Mouse (Mus musculus) skeletal muscle tissue, adult 2 months (tissue): ENCODE data around the gene Sez6.
A peak's percentile ranks its signal among the peaks of the same experiment; 100 is the strongest.

ENCODE experiments used
- DNase-seq: peaks from one replicate; pipeline ENCODE4 v3.0.0-alpha.2; 2012; ENCODE audit warnings: low read depth, low spot score

Gene Sez6

DNA sequence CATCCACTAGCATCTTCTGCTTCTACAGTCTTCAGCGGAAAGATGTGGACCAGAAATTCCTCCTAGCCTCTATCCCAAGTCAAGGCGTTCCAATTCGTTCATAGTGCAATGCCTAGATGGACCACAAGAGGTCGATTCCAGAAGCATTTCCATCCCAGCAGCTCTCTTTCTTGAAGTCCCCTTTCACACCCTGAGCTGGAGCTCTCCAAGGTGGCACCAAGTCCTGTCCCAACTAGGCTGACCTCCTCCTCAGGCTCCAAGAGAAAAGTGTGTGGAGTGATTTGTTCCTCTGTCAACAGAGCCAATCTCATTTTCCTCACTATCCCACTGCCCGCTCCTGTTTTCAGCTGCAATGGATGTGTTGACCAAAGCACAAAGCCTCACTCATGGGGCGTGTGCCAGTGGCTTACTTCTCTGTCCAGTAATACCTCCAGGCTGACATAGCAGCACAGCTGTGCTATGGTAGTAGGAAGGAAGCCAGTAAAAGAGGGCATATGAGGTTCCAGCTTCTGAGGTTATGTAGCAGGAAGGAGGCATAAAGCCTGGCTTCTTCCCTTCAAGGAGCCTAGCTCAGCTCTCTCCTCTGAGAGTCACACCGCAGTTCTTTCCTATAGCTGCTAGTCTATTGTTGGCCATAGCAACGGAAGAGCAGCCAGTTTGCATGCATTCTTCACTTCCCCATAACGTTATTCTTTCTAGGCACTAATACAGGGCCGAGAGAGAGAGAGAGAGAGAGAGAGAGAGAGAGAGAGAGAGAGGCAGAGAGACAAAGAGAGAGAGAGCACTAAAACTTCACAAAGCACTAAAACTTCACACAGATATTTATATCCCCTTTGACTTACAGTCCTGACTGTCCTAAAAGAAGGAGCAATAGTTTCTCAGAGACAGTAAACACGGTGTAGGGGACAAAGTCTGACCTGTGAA is 49.9 kb downstream of the Sez6 start:
- peak; percentile 28 for DNase-seq

DNA sequence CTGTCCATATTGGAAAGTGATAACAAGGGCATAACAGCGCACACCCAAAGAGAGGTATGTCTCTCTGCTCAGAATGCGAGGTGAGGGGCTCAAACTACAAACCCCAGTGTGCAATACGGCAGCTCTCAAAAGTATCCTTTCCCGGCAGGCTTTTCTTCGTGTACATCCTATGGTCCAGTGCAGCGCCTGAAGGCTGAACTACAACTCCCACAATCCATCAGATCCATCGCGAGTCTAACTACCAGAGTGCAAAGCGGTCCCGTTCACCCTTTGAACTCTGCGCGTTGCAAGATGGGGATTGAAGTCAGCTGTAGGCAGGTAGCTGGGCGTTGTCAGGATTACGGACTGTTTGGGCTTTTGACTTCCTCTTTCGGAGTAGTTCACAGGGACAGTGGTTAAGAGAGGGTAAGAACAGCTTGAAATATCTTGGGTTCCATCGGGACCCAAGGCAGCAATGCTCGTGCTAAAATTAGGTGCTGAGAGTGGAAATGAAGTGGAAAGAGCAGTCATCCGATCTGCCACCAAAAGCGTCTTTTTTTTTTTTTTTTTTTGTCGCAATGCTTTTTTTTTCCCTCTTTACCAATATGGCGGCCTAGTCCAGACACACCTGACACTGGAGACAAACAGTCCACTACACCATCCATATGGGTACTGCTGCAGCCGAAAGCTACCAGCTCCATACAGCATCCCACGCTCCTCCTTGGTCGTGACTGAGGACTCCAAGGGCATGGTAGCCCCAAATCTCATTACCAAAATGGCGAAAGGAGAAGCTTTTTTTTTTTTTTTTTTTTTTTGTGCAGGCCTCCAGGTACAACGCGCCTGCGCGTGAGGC is 51.2 kb downstream of the Sez6 start:
- DNase-seq = peak; percentile 99

DNA sequence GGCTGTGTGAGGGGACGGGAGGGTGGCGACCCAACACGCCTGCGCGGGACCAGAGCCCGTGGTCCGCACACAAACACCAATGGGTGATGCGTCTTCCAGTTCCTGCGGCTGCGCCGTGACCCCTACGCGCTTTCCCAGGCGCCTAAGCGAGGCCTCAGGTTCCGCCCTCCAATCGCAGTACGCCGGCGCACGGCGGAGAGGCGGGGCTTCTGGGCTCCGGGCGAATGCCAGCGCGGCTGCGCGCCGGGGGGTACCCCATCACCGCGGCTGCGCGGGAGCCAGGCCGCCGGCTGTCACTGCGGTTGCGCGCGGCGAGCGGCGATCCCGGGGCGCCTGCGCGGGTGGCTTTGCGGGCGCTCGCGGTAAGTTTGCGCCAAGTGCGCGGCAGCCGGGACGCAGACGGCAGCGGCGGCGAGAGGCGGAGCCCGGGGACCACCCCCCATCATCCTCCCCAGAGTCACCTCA is 51.9 kb downstream of the Sez6 start, which contains the start of gene Phf12:
Gene Phf12, plus strand, starts transcription at position 314 of the 465 bp plus-strand sequence.
- peak; percentile 100 for DNase-seq

DNA sequence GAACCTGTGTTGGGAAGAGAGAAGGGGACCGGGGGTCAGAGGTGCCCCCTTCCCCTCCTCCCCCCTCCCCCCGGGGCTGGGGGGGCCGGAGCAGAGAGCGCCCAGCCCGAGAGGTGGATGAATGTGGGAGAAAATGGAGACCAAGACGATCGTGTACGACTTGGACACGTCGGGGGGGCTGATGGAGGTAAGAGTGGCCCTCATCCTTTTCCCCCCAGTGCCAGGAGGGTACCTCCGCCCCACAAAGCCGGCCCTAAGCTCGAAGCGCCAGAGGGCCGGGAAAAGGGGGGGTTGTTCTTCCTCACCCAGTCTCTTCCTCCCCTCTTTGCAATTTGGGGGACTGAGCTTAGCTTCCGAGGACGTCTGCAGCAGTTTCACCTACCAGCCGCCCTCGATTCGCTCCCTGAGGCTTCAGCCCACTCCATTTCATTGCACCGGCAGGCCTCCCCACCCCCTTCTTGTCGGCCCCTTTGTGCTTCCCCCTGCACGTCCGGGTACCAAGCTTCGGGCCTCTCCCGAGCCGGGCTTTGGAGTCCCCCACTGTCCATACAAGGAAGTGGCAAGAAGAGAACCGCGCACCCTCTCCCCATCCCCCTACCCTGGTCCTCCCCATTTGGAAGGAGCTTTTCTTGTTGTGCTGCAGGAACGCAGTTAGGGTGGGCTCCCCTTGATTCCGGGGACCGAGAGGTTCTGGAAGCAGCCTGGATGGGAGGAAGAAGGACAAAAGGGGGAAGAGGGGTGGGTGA is 52.8 kb downstream of the Sez6 start:
- DNase-seq = peak; percentile 33

DNA sequence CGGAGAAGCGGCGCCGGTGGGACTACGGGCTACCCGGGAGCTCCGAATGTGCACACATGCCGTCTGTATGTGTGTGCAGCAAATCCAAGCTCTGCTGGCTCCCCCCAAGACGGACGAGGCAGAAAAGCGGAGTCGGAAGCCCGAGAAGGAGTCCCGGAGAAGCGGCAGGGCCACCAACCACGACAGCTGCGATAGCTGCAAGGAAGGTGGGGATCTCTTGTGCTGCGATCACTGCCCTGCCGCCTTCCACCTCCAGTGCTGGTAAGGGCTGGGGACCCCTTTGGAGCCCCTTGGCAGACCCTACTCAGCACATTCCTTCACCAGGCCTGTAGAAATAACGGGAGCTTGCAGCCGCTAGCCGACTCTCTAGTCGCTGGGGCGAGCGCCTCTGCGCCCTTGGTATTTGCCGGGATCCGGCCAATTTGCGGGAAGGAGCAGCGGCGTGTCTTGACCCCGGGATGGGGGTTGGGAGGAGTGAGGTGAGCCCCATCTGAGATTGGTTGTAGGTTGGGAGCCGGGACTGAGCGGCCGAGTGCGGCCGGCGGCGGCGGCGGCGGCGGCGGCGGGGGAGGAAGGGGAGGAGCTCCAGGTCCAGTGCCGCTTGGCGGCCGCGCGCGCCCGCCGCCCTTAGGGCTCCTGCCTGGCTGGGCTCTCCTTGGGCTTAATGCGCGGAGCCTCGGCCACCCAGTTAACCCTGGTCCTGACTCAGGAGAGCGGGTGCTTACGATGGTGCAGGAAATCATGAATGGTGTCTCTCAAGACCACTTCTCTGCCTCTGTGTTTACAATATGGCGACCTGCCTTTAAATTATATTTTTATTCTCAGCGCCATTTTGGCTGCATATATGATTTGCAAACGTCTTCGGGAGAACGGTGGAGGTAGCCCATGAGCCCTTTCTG is 53.6 kb downstream of the Sez6 start:
- peak; percentile 35 for DNase-seq

DNA sequence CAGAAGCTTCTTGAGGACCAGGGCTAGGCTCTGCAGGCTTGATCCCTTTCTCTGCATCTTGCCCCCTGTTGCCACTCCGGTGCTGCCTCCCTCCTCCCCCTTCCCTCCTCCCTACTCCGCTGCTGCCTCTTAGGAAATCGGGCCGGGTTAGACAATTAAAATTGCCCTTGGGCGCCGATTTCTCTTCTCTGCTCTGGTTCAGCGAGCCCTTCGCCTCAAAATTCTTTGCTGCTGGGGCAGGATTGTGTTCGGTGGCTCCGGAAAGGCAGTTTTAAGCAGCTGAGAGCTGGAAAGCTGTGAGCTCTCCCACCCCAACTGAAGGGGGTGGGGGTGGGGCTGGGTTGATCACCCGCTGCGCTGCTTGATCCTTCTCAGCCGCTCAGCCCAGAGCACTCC is 54.2 kb downstream of the Sez6 start:
- DNase-seq = no peak

DNA sequence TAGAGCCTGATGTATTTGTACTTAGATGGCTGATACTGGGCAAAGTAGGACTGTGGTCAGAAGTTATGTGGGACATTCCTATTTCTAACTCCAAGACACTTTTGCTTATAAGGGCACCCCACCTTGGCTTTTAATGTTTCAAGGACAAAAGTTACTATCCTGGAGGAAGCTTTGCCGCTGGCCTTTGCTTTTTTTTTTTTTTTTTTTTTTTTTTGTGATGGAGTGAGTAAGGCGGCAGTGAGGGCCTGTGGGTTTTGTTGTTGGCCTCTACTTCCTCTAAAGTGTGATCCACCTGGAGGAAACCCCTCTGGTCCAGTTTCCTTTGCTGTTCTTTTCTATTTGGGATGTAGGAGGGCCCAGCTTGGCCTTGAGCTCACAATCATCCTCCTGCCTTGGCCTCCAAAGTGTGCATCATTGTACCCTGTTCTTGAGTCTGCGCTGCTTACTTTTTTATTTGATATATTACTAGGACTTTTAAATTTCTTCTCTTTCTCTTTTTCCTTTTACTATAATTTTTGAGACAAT is 55.0 kb downstream of the Sez6 start:
- DNase-seq = no peak

DNA sequence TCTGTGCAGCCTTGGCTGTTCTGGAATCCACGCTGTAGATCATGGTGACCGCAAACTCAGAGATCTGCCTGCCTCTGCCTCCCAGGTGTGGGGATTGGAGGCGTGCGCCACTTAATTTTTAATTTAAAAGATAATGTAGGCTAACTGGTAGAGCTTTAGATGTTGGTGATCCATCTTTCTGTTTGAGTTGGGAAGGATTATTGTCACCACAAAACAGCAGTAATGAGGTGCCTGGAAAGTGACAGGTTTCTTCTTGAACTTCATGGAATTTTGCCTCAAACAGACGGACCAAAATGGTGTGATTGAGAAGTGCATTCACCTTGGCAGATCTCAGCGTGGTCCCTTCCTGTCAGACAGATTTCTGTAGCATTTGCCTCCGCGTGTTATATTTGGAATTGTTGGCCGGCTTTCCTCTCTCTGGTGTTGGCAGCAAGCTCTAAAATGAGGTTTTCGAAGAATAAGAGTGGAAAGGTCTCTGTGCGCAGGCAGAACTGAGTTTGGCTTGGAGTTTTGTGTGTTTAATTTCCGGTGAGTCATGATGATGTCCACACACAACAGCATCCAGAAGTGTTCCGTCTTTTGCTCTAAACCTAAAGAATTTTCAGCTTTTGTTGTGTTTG is 58.6 kb downstream of the Sez6 start:
- DNase-seq = no peak

DNA sequence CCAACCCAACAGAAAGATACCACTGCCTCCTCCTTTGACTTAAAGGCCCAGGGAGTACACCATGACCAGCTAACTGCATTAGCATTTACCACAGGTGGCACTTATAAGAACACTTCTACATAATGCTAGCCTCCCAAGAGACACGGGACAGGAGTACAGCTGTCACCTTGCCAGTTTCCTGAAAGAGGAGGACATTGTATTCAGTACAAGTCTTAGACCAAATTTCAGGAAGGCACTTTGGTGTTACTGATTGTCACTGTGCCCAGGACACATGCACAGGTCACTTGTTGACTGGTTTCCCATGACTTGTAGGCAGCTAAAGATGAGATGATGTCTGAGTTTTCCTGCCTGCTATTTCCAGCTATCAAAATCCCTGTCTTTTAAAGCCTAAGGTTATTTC is 65.0 kb downstream of the Sez6 start:
- peak; percentile 21 for DNase-seq

DNA sequence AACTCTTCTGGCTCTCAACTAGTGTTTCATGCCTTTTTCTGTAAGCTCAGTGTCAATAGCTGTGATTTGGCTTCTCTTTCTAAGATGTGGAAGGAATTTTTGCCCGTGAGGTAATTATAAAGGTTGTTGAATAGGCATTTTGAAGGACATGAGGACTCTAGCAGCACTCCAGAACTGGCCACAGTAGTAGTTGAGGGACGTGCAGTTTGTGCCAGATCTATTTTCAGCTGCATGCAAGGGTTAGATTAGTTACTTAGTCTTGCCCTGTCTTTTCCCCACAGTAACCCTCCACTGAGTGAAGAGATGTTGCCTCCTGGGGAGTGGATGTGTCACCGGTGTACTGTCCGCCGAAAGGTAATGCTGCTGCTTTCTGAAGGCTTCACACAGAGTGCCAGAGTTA is 75.8 kb downstream of the Sez6 start:
- peak; percentile 42 for DNase-seq

DNA sequence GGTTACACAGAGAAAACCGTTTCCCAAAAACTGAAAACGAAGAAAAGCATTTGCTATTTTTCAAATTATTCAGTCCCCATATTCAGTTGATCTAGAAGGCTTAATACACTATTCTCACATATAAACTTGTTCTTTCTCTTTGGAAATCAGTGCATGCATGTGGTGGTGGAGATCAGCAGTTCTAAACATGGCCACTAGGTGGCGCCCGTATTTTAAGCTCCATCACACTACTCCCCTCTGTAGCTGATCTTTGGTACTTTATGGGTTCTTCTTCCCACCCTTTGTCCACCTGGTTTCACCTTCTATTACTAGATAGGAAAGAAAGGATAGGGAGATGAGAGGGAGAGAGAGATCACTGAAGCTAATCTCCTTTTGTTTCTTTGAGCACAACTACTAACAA is 89.1 kb downstream of the Sez6 start:
- DNase-seq = peak; percentile 54

DNA sequence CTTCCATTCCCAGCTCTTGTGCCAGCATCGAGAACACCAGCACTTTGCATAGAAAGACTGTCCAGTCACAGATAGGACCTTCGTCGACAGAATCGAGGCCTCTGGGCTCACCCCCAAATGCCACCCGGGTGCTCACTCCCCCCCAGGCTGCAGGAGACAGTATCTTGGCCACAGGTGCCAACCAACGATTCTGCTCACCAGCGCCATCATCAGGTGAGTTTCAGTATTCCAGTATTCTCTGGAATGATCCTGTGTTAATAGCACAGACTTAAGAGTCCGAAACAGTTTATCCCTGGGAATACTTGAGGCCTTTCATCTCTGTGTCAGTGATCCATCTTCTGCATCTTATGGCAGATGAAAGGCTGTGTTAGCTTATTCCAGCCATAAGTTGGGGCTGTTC is 93.0 kb downstream of the Sez6 start:
- no peak for DNase-seq
